Mouse (Mus musculus): Measurements from ENCODE around the gene Pradc1. TPM values are rescaled to one million over a fixed set of nuclear protein-coding genes. Genes with fewer than 3 reads are reported as not detected.

Pradc1 gene
- polyA plus RNA-seq, 1 experiment, result 53.5 TPM

- TF ChIP-seq GATA1 (IDR thresholded peaks at IDR 0.05; ENCODE audit: low read length), result no peak
These were observed 20.2 kb upstream of the Pradc1 start for GRCm38 (mm10) chr6:85471962-85472361.

DNA sequence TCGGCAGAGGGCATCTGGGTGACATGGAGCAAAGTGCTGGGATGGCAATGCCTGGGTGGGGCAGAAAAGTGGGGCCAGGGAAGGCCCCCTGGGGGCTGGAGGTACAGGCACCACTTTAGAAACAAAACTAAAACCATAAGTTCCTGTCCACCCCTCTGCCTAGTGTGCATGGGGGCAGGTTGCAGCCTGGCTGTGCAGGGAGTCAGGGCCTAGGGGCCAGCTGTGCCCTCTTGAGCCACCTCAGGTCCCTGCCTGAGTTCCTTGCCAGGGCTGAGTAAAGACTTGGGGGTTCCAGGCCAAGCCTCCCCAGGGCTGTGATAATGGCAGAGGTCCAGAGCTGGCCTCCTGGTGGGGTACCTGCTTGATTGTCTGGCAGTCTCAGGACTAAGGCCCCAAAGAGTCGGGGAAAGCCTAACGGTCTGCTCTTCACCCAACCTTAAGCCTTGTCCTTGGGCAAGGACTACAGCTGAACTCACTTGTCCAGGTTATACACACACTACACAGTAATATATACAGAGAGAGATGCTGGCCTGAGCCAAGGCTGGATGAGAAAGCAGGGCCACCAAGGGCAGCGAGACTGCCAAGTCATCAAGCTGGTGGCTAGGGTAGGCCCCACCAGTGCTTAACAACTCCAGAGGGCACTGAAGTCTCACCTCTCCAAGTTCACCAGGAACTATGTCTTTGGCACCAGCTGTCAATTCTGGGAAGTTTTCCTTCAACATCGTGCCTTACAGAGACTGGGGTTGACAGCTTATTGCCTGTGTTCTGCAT lies 18.1 kb upstream of the Pradc1 start:
- no peak for TF ChIP-seq GATA1 (IDR thresholded peaks at IDR 0.05; ENCODE audit: low read length)

- TF ChIP-seq GATA1 (IDR thresholded peaks at IDR 0.05; ENCODE audit: low read length), result no peak
These were observed 13.6 kb upstream of the Pradc1 start for GRCm38 (mm10) chr6:85465381-85465780.

GRCm38 (mm10) chr6:85459621-85460020 lies 7.9 kb upstream of the Pradc1 start:
- no peak for TF ChIP-seq GATA1 (IDR thresholded peaks at IDR 0.05; ENCODE audit: low read length)

GRCm38 (mm10) chr6:85452816-85453215 lies 1.0 kb upstream of the Pradc1 start:
- TF ChIP-seq GATA1 (IDR thresholded peaks at IDR 0.05; ENCODE audit: low read length), result no peak

GRCm38 (mm10) chr6:85452411-85452665 lies 568 bp upstream of the Pradc1 start:
- no peak for TF ChIP-seq GATA1 (IDR thresholded peaks at IDR 0.05; ENCODE audit: low read length)

- no peak for TF ChIP-seq GATA1 (IDR thresholded peaks at IDR 0.05; ENCODE audit: low read length)
These were observed 790 bp downstream of the Pradc1 start, which contains the start of gene Cct7 for GRCm38 (mm10) chr6:85450697-85451663. Gene Cct7, plus strand, starts transcription at chr6:85451514.

- TF ChIP-seq GATA1 (IDR thresholded peaks at IDR 0.05; ENCODE audit: low read length), result no peak
These were observed 4.4 kb downstream of the Pradc1 start for GRCm38 (mm10) chr6:85447351-85447750.

DNA sequence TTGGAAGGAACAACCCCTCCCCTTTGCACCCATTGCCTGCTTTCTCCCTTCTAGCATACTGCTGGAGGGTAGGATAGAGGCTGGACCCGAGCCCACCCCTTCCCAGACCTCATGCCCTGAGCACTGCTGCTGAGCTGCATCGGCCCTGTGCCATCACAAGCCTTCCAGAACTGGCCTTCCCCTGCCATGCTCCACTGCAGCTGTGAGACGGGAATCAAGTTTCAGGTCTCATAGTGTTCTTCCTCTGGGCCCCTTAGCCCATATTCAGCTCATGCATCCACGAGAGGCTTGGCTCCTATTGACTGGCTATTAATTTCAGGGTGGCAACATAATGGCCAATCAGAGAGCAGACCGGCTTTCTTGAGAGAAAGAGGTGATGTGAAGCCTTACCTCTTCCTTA lies 6.5 kb downstream of the Pradc1 start:
- TF ChIP-seq GATA1 (IDR thresholded peaks at IDR 0.05; ENCODE audit: low read length), result no peak

DNA sequence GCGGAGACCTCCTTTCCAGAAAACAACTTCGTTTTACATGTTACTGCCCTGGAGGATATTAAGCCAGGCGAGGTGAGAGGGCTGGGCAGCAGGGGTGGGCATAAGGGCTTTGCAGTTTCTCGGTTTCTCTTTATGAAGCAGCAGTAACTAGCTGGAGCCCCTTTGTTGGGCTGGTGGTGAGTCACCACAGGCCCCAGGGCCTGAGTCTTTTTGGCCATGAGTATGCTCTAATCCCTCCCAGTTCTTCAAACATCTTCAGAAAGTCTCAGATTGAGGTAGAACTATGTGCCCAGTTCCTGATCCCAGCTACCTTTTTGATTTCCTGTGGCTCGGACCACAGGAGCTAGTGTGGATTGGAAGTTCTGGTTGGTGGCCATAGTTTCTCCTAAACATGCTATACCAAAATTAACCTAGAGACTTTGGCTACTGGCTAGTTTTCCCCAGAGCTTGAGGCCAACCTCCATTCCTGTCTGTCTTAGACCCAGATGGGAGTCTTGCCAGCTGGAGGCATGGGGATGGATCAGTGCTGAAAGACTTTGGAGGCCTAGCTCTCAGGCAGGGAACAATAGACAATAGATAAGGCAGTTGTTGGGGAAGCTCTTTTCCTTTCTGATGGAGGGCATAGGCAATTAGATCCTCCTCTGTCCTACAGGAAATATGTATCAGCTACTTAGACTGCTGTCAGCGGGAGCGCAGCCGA lies 7.4 kb downstream of the Pradc1 start:
- TF ChIP-seq GATA1 (IDR thresholded peaks at IDR 0.05; ENCODE audit: low read length), result no peak

GRCm38 (mm10) chr6:85443488-85444233 lies 8.1 kb downstream of the Pradc1 start:
- no peak for TF ChIP-seq GATA1 (IDR thresholded peaks at IDR 0.05; ENCODE audit: low read length)

- TF ChIP-seq GATA1 (IDR thresholded peaks at IDR 0.05; ENCODE audit: low read length), result no peak
These were observed 10.6 kb downstream of the Pradc1 start for GRCm38 (mm10) chr6:85441142-85441541.

GRCm38 (mm10) chr6:85436631-85437030 lies 15.1 kb downstream of the Pradc1 start:
- TF ChIP-seq GATA1 (IDR thresholded peaks at IDR 0.05; ENCODE audit: low read length), result no peak

- no peak for TF ChIP-seq GATA1 (IDR thresholded peaks at IDR 0.05; ENCODE audit: low read length)
These were observed 15.6 kb downstream of the Pradc1 start for GRCm38 (mm10) chr6:85436204-85436603.

DNA sequence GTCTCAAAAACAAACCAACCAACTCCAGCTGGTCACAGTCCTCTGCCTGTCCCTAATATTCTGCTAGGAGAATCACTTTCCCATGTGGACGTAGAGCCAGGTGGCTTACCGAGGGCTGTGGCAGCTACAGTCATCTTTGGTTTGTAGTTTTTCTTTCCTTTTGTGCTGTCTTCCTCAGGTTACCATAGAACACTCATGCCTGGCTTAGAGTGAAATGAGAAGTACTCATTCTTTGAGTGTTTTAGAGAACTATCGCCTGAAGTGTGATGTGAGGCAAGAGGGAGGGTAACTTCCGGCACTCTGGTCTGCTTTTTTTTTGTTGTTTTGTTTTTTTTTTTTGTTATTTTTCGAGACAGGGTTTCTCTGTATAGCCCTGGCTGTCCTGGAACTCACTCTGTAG lies 17.9 kb downstream of the Pradc1 start:
- no peak for TF ChIP-seq GATA1 (IDR thresholded peaks at IDR 0.05; ENCODE audit: low read length)
